Mouse (Mus musculus) C2C12 (cell line): ENCODE results near the gene Ccdc81. TPM values are rescaled to one million over a fixed set of nuclear protein-coding genes. Genes with fewer than 3 reads are reported as not detected.

Source experiments
- H3K27me3 ChIP-seq: one replicate; pipeline ENCODE4 v1.6.1; 2011; ENCODE audit not compliant: control insufficient read depth, insufficient read depth, insufficient read length
- H3K36me3 ChIP-seq: one replicate; pipeline ENCODE4 v1.6.1; 2011; ENCODE audit not compliant: control insufficient read depth, insufficient read depth
- H3K4me3 ChIP-seq: one replicate; pipeline ENCODE4 v1.5.1; 2011; ENCODE audit warnings: mild to moderate bottlenecking, control low read depth; ENCODE audit not compliant: poor library complexity, insufficient read depth, severe bottlenecking
- H3K79me2 ChIP-seq: one replicate; pipeline ENCODE4 v1.6.1; 2011; ENCODE audit not compliant: control insufficient read depth, insufficient read depth
- H3K79me3 ChIP-seq: one replicate; pipeline ENCODE4 v1.6.1; 2011; ENCODE audit warnings: low read depth, control low read depth
- H3ac ChIP-seq: one replicate; pipeline ENCODE3; 2011; ENCODE audit warnings: low read depth; ENCODE audit not compliant: control insufficient read depth, insufficient read length
- CEBPB ChIP-seq: IDR thresholded peaks from one replicate; pipeline ENCODE4 v1.6.1; 2011; ENCODE audit warnings: low read depth, mild to moderate bottlenecking, control low read depth, moderate library complexity
- CTCF ChIP-seq: IDR thresholded peaks from one replicate; pipeline ENCODE4 v1.5.1; 2011; ENCODE audit not compliant: control insufficient read depth, insufficient read depth, insufficient read length
- FOSL1 ChIP-seq: IDR thresholded peaks from one replicate; pipeline ENCODE4 v1.8.0; 2011; ENCODE audit warnings: mild to moderate bottlenecking, low read length; ENCODE audit not compliant: poor library complexity, insufficient read depth, severe bottlenecking
- MAX ChIP-seq: IDR thresholded peaks from one replicate; pipeline ENCODE4 v1.6.1; 2011; ENCODE audit warnings: mild to moderate bottlenecking, control low read depth
- MYOD1 ChIP-seq: IDR thresholded peaks from one replicate; pipeline ENCODE4 v1.6.1; 2011; ENCODE audit warnings: low read depth; ENCODE audit not compliant: control insufficient read depth, insufficient read length
- MYOG ChIP-seq: IDR thresholded peaks from one replicate; pipeline ENCODE4 v1.6.1; 2011; ENCODE audit not compliant: control insufficient read depth, insufficient read length; ENCODE audit errors: extremely low read depth
- USF1 ChIP-seq: IDR thresholded peaks from one replicate; pipeline ENCODE4 v1.6.1; 2011; ENCODE audit warnings: low read depth, mild to moderate bottlenecking, control low read depth, moderate library complexity
- long read RNA-seq, 2 experiments: library from polyadenylated mRNA; unstranded; transcript quantifications; one replicate each; pipeline ENCODE4 v2.0.0; 2019 to 2020
- polyA plus RNA-seq: library from polyadenylated mRNA; unstranded; fragments of >200 nt; fragmentation: generic; extraction: Trizol; gene quantifications from one replicate; pipeline ENCODE4 v1.2.1, GENCODE M21; 2012; ENCODE audit warnings: missing spikeins

The Ccdc81 gene
- polyA plus RNA-seq, result 0.11 TPM
- long read RNA-seq, experiment 1, result 0 reads
- long read RNA-seq, experiment 2, partial matches to known transcripts, result 0 of 1 reads
- long read RNA-seq, experiment 2, other reads (novel, unspliced or antisense), result 1 of 1 reads

DNA sequence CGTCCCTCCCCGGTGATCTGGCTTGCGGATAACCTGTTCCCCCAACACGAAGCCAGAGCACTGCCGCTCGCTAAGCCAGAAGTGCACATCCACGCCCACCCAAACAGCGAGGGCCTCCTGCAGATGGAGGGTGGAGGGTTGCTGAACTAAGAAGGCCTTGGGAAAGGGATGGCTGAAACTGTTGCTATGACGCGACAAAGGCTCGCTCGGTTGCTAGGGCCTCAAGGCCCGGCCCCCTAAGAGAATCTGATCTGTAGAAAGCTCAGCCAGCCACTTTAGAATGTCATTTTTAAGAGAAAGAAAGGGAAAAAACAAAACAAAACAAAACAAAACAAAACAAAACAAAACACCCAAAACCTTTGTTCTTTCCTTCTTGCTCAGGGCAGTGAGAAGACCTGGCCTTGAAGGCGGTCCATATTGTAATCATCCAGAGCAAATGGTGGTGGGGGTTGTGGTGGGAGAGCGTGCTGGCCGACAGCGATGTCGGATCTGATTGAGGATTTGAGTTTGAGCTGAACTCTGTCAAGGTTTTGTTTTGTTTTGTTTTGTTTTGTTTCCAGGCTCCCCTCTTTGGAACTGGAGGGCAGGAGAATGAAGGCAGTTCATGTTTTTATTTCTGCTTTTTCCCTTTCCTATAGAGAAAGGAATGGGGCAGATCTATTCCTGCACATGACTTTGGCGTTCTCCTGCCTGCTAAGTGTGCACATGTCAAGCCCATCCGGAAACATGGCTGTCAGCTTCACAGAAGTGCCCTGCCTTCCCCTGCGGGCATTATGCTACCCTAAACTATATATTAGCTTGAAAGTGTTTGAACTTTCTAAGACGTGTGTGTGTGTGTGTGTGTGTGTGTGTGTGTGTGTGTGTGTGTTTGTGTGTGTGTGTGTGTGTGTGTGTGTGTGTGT is at the start of gene Ccdc81:
Gene Ccdc81, minus strand, starts transcription at position 188 of the 902 bp plus-strand sequence.
- no peaks in the 10 kb centered on the region for H3K79me3 ChIP-seq
- no peak within 1 kb of the TSS for H3ac ChIP-seq
- no peaks in the 10 kb centered on the region for H3K27me3 ChIP-seq
- H3K36me3 ChIP-seq, result no peaks in the 10 kb centered on the region
- TF ChIP-seq USF1 (no peak), CEBPB (no peak), FOSL1 (no peak), MAX (no peak), CTCF (no peak)
- no peak within 1 kb of the TSS for H3K4me3 ChIP-seq
- H3K79me2 ChIP-seq, result no peaks in the 10 kb centered on the region

DNA sequence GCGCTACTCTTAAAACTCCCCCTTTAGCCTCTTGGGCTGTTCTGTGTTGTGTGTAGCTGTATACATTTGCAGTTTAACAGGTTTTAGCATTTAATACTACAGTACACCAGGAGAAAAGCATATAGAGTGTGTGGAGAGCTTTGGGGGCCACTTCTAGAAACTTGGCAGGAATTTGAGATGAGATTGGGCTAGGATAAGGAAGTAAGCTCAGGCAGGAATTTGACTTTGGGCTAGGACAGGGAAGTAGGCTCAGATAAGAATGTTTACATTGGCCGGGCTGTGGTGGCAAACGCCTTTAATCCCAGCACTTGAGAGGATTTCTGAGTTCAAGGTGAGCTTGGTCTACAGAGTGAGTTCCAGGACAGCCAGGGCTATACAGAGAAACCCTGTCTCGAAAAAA is 46.0 kb upstream of the Ccdc81 start:
- no peaks in the 10 kb centered on the region for H3K27me3 ChIP-seq
- H3K36me3 ChIP-seq, result peaks cover 10% of the 10 kb centered on the region
- no peak overlapping the region for H3ac ChIP-seq

DNA sequence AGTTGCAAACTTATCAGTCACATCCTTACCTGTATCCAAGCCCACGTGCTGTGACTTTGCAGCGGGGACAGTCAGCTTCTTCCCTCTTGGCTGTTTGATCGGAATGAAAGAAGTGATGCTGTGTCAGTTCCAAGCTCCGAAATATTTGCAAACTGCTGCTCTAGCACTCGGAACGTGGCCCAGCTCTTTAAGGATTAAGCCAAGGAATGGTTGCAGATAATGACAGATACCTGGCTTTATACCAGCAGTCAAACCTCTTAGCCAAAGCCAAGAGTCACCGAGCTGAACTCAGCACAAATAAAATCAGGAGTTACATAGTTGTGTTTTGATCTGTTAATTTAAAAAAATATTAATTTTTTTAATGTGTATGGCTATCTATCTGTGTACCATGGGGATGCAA is 44.6 kb upstream of the Ccdc81 start:
- Histone ChIP-seq H3ac (no peak overlapping the region), H3K79me2 (no peaks in the 10 kb centered on the region), H3K36me3 (no peaks in the 10 kb centered on the region), H3K27me3 (no peaks in the 10 kb centered on the region), H3K79me3 (no peaks in the 10 kb centered on the region), H3K4me3 (no peak overlapping the region)
- TF ChIP-seq CTCF, result no peak
- no peak for TF ChIP-seq MYOG
- TF ChIP-seq MAX, result no peak
- TF ChIP-seq MYOD1, result no peak
- no peak for TF ChIP-seq FOSL1
- TF ChIP-seq CEBPB, result no peak
- TF ChIP-seq USF1, result no peak

More for the DNA sequence above, 46.0 kb upstream of the Ccdc81 start:
- Histone ChIP-seq H3K79me2 (no peaks in the 10 kb centered on the region), H3K79me3 (no peaks in the 10 kb centered on the region), H3K4me3 (no peak overlapping the region)
- no peak for TF ChIP-seq FOSL1
- no peak for TF ChIP-seq USF1
- no peak for TF ChIP-seq MYOD1
- no peak for TF ChIP-seq MYOG
- no peak for TF ChIP-seq CEBPB
- no peak for TF ChIP-seq MAX
- no peak for TF ChIP-seq CTCF

DNA sequence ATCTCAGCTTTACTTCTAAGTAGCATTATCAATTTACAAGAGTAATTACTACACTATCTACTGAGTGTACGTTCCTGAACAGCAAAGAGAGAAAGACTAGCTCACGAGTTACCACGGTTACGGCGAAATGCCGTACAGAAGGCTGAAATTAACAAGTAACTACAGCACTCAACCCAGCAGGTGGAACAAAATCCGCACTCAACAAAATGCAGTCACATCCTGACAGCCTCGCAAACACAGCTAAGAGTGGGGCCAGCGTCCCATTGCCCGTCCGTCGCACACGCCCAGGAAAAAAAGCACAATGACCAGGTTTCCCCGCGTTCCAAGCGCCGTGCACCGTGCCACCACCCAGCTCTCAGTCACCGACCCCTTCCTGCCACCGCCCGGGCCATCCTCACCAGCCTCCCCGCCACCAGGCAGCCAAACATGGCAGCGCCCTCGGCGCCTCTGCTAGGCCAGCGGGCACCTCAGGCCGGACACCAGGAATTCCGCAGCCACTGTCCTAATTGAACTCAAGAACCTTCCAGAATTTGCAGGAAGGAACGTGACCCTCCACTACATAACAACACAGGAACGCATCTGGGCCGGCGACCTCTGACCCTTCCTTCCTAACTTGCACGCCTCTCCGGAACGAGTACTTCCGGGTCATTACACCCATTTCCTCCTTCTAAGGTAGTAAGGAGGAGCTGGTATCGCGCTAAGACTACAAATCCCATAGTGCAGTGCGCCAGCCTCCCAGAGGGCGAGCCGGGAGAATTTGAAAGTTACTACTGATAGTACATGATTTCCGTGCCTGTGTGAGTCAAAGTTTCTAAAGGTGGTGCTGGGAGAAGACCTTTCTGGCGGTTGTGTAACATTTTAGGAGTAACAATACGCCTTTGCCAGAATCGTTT is 37.4 kb upstream of the Ccdc81 start, which contains the start of gene Hikeshi:
Gene Hikeshi, minus strand, starts transcription at position 634 of the 893 bp plus-strand sequence.
- peak within 1 kb of the TSS; percentile 53 for H3ac ChIP-seq
- TF ChIP-seq CEBPB, result peak; percentile 49
- TF ChIP-seq MAX, result no peak
- TF ChIP-seq MYOG, result no peak
- TF ChIP-seq CTCF, result no peak
- no peak for TF ChIP-seq USF1
- TF ChIP-seq MYOD1, result no peak
- no peak for TF ChIP-seq FOSL1
- no peaks in the 10 kb centered on the region for H3K36me3 ChIP-seq
- peaks cover 25% of the 10 kb centered on the region for H3K79me3 ChIP-seq
- peaks cover 30% of the 10 kb centered on the region for H3K79me2 ChIP-seq
- H3K4me3 ChIP-seq, result peak within 1 kb of the TSS; percentile 84
- H3K27me3 ChIP-seq, result no peaks in the 10 kb centered on the region

DNA sequence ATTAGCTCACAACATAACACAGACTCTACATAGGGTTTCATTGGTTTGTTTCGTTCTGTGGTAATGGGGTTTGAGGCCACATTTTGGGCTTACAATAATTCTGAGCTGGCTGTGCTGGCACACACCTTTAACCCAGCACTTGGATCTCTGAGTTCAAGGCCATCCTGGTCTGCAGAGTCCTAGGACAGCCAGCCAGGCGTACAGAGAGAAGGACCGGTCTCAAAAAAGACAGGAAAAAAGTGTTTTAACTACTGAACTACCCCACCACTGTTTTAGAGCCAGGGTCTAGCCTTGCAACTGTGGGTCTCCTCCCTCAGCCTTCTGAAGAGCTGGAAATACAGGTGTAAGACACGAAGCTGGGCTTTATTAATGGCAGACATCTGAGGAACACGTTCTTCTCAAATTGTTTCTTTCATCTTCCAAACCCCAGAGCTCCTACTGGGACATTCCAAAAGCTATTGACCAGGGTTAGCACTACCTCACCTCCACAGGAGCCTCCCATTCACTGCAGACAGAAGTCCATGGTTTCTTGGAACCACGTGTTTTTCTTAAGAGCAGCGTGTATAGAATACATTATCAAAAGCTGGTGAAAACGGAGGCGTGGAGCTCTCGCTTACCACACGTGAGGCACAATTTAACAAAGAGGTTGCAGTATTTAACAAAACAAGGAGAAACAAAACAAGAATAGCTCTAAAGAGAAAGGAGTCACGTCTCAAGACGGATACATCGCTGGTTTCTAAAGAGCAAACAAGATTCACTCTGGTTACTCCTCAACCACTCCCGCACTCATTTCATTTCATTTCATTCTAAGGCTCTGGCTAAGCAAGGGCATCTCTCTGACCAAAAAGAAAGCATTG is 36.3 kb upstream of the Ccdc81 start:
- Histone ChIP-seq H3K79me2 (peaks cover 30% of the 10 kb centered on the region), H3ac (no peak overlapping the region), H3K4me3 (peak overlapping the region; percentile 84), H3K27me3 (no peaks in the 10 kb centered on the region), H3K79me3 (peaks cover 25% of the 10 kb centered on the region), H3K36me3 (peaks cover 2% of the 10 kb centered on the region)
- no peak for TF ChIP-seq USF1
- no peak for TF ChIP-seq CTCF
- no peak for TF ChIP-seq MAX
- no peak for TF ChIP-seq MYOG
- no peak for TF ChIP-seq CEBPB
- TF ChIP-seq MYOD1, result no peak
- no peak for TF ChIP-seq FOSL1
